Mouse (Mus musculus): Measurements from ENCODE around the gene Cyp4a31.
"Not testable (repeated sequence)": the region's sequence is repeated elsewhere in the genome, so short reads cannot be mapped to it uniquely, and the experiment has no call there.

The Cyp4a31 gene

GRCm38 (mm10) chr4:115563401-115563800, at the start of gene Cyp4a31:
Gene Cyp4a31, plus strand, starts transcription at chr4:115563649.
- DNase-seq = peak; percentile 63

GRCm38 (mm10) chr4:115513964-115514363, 49.5 kb upstream of the Cyp4a31 start:
- peak; percentile 51 for DNase-seq

GRCm38 (mm10) chr4:115518000-115518399, 45.4 kb upstream of the Cyp4a31 start, which contains the start of gene Cyp4a10:
Gene Cyp4a10, plus strand, starts transcription at chr4:115518264.
- DNase-seq = peak; percentile 58

GRCm38 (mm10) chr4:115519444-115519843, 44.0 kb upstream of the Cyp4a31 start:
- no peak for DNase-seq

- DNase-seq = no peak
These were observed 41.7 kb upstream of the Cyp4a31 start for GRCm38 (mm10) chr4:115521766-115522165.

GRCm38 (mm10) chr4:115545101-115545500, 18.3 kb upstream of the Cyp4a31 start:
- DNase-seq = no peak

- DNase-seq = peak; percentile 26
These were observed 17.2 kb upstream of the Cyp4a31 start for GRCm38 (mm10) chr4:115546141-115546828.

- DNase-seq = peak; percentile 65
These were observed 10.7 kb upstream of the Cyp4a31 start for GRCm38 (mm10) chr4:115552726-115553125.

GRCm38 (mm10) chr4:115555513-115555912, 7.9 kb upstream of the Cyp4a31 start:
- DNase-seq = peak; percentile 39

GRCm38 (mm10) chr4:115557861-115558561, 5.4 kb upstream of the Cyp4a31 start:
- no peak for DNase-seq

- not testable (repeated sequence) for DNase-seq
These were observed 2.2 kb upstream of the Cyp4a31 start for GRCm38 (mm10) chr4:115561236-115561635.

GRCm38 (mm10) chr4:115564469-115565225, 1.2 kb downstream of the Cyp4a31 start:
- not testable (repeated sequence) for DNase-seq

- no peak for DNase-seq
These were observed 11.8 kb downstream of the Cyp4a31 start for GRCm38 (mm10) chr4:115575255-115575654.

GRCm38 (mm10) chr4:115575776-115576175, 12.3 kb downstream of the Cyp4a31 start:
- no peak for DNase-seq

GRCm38 (mm10) chr4:115583036-115583435, 19.6 kb downstream of the Cyp4a31 start:
- DNase-seq = no peak

GRCm38 (mm10) chr4:115596357-115596756, 32.9 kb downstream of the Cyp4a31 start:
- DNase-seq = no peak

- DNase-seq = no peak
These were observed 33.4 kb downstream of the Cyp4a31 start for GRCm38 (mm10) chr4:115596824-115597336.

- peak; percentile 34 for DNase-seq
These were observed 37.2 kb downstream of the Cyp4a31 start, which contains the start of gene Cyp4a32 for GRCm38 (mm10) chr4:115600611-115601010. Gene Cyp4a32, plus strand, starts transcription at chr4:115600969.

- no peak for DNase-seq
These were observed 50.6 kb downstream of the Cyp4a31 start for GRCm38 (mm10) chr4:115614005-115614404.

GRCm38 (mm10) chr4:115625560-115625959, 62.1 kb downstream of the Cyp4a31 start:
- not testable (repeated sequence) for DNase-seq
